Mouse (Mus musculus) cortical plate, adult 2 months (tissue): ENCODE measurements around the gene Nosip.
A peak's percentile ranks its signal among the peaks of the same experiment; 100 is the strongest.

ENCODE experiments used
- CTCF ChIP-seq: fragments of 200-500 bp; IDR thresholded peaks from 2 replicates; pipeline ENCODE4 v1.5.1; 2011; ENCODE audit warnings: mild to moderate bottlenecking, control low read depth, low read length; ENCODE audit not compliant: insufficient read depth; ENCODE audit errors: extremely low read depth
- POLR2A ChIP-seq: fragments of 200-500 bp; IDR thresholded peaks from 2 replicates; pipeline ENCODE4 v1.6.1; 2011; ENCODE audit warnings: mild to moderate bottlenecking, low read length, control low read depth; ENCODE audit not compliant: insufficient read depth; ENCODE audit errors: extremely low read depth

DNA sequence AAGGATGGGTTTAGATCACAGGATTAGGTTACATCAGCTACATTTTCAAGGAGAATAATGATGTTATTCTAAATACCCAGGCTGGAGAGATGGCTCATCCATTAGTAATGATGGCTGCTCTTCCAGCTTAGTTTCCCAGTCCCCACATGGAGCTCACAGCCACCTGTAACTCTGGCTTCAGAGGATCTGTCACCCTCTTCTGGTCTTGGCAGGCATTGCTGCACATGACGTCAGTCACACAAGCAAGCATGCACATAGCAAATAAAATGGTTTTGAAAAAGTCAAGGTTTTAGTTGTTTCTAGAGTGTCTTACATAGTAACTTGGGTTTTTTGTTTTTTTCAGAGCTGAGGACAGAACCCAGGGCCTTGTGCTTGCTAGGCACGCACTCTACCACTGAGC is 10.0 kb downstream of the Nosip start:
- 0 out of 2 replicates have a peak, but pooled peaks have one; percentile 23 for TF ChIP-seq CTCF
- TF ChIP-seq POLR2A = no peak
